Mouse (Mus musculus) hindbrain, embryonic 14.5 days (tissue): ENCODE measurements around the gene Acot1. TPM values are rescaled to one million over a fixed set of nuclear protein-coding genes. Genes with fewer than 3 reads are reported as not detected.
"Not testable (repeated sequence)": the region's sequence is repeated elsewhere in the genome, so short reads cannot be mapped to it uniquely, and the experiment has no call there.

Source experiments
- ATAC-seq: fragments of 200-750 bp; cut with Nextera tagmentation; 2 replicates; pipeline ENCODE4 v1.8.0; 2017; ENCODE audit warnings: moderate number of reproducible peaks, mild to moderate bottlenecking, moderate TSS enrichment, moderate library complexity; ENCODE audit not compliant: low FRiP score
- DNase-seq: peaks from one replicate; pipeline ENCODE4 v3.0.0-alpha.2; 2015; ENCODE audit warnings: low spot score
- H3K27ac ChIP-seq: fragments of 300-500 bp; sonication (generic); 2 replicates; pipeline ENCODE4 v1.5.1; 2014; ENCODE audit warnings: mild to moderate bottlenecking, moderate library complexity
- H3K27me3 ChIP-seq: fragments of 300-500 bp; sonication (generic); 2 replicates; pipeline ENCODE4 v1.6.1; 2014; ENCODE audit warnings: mild to moderate bottlenecking, low read length, mixed read lengths; ENCODE audit not compliant: control insufficient read depth, insufficient read depth
- H3K36me3 ChIP-seq: fragments of 300-500 bp; sonication (generic); replicated peaks from 2 replicates; pipeline ENCODE4 v1.6.1; 2014; ENCODE audit not compliant: control insufficient read depth, insufficient read depth
- H3K4me1 ChIP-seq: fragments of 300-500 bp; sonication (generic); replicated peaks from 2 replicates; pipeline ENCODE4 v1.6.1; 2014; ENCODE audit warnings: antibody characterized with exemption, low read length, mixed read lengths; ENCODE audit not compliant: control insufficient read depth, insufficient read depth
- H3K4me2 ChIP-seq: fragments of 300-500 bp; sonication (generic); replicated peaks from 2 replicates; pipeline ENCODE4 v1.6.1; 2014; ENCODE audit warnings: mild to moderate bottlenecking, moderate library complexity
- H3K4me3 ChIP-seq: fragments of 300-500 bp; sonication (generic); replicated peaks from 2 replicates; pipeline ENCODE4 v1.5.1; 2014; ENCODE audit warnings: mild to moderate bottlenecking, low read length
- H3K9ac ChIP-seq: fragments of 300-500 bp; sonication (generic); 2 replicates; pipeline ENCODE4 v1.6.1; 2014
- H3K9me3 ChIP-seq: fragments of 300-500 bp; sonication (generic); 2 replicates; pipeline ENCODE4 v1.6.1; 2016; ENCODE audit warnings: low read length; ENCODE audit not compliant: control insufficient read depth
- WGBS: fragments of 180-500 bp; shearing (Covaris S2); extraction: QIAGEN DNeasy Blood & Tissue Kit; methylation state at CpG from one replicate; pipeline ENCODE4 v1.1.7; 2014; 5-methylcytosine and 5-hydroxymethylcytosine counted together
- polyA plus RNA-seq: library from polyadenylated mRNA; unstranded; fragments of >200 nt; fragmentation: Nextera tagmentation; extraction: Ambion mirVana; gene quantifications from 2 replicates; pipeline ENCODE4 v1.2.1, GENCODE M21; 2014

Acot1 gene
- polyA plus RNA-seq = 100 and 108 TPM in 2 replicates

GRCm38 (mm10) chr12:84009171-84009965 lies at the start of gene Acot1:
Acot1 (plus strand) TSS chr12:84009490.
- H3K9me3 ChIP-seq, H3K36me3 ChIP-seq, H3K27me3 ChIP-seq: not testable (repeated sequence)
- DNase-seq (peak; percentile 69), ATAC-seq (peak; percentile 93)
- under 1% methylated on average over 49 of the region's 70 CpGs for WGBS
- peak within 1 kb of the TSS; percentile 55 for H3K9ac ChIP-seq
- H3K27ac ChIP-seq = peak within 1 kb of the TSS; percentile 63
- H3K4me3 ChIP-seq = peak within 1 kb of the TSS; percentile 40
- peaks cover 22% of the 10 kb centered on the region for H3K4me1 ChIP-seq
- peak within 1 kb of the TSS; percentile 51 for H3K4me2 ChIP-seq

DNA sequence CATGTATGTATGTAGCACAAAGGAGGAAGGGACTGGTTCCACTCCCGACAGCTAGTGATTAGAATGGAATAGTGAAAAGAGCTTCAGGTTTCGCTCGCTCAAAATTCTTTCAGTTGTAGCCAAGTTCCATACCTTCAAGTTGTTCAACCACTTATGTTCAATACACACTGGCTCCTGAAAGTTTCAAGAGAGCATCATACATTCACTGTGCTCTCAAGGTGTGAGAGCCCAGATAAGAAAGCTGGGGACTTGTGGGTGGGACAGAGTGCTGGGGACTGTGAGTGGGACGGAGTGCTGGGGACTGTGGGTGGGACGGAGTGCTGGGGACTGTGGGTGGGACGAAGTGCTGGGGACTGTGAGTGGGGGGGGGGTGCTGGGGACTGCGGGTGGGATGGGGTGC lies 44.1 kb upstream of the Acot1 start:
- no peaks in the 10 kb centered on the region for H3K27me3 ChIP-seq
- H3K36me3 ChIP-seq = no peaks in the 10 kb centered on the region
- no peak overlapping the region for H3K4me2 ChIP-seq
- H3K9me3 ChIP-seq = no peaks in the 10 kb centered on the region
- WGBS = 90% methylated on average over 7 of the region's 7 CpGs
- H3K9ac ChIP-seq = no peak overlapping the region
- DNase-seq (no peak), ATAC-seq (no peak)
- no peak overlapping the region for H3K27ac ChIP-seq
- no peaks in the 10 kb centered on the region for H3K4me1 ChIP-seq
- H3K4me3 ChIP-seq = no peak overlapping the region

DNA sequence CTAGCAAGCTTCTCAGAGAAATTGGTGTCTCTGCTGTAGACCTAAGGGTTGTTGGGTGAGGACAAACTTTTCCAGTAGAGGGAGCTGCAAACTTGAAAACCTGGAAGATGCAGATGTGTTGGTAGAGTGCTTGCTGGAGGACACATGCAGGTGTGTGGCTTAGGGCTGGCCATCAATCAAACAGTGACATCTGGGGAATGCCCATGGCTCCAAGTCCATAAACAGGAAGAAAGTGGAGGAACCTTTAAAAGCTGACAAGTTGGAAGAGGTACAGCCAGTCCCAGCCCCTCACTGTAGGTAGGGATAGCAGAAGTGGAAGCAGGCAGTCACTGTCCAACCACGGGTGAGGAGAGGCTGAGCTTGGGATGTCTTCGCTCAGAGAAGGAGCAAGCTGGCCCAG lies 37.2 kb upstream of the Acot1 start:
- Histone ChIP-seq H3K27me3 (no peaks in the 10 kb centered on the region), H3K9me3 (no peaks in the 10 kb centered on the region), H3K36me3 (no peaks in the 10 kb centered on the region), H3K4me2 (no peak overlapping the region), H3K4me1 (no peaks in the 10 kb centered on the region), H3K4me3 (no peak overlapping the region), H3K27ac (no peak overlapping the region), H3K9ac (no peak overlapping the region)
- 72% methylated on average over 2 of the region's 2 CpGs for WGBS
- DNase-seq (peak; percentile 69), ATAC-seq (0 out of 2 replicates have a peak, but pooled peaks have one; percentile 24)

DNA sequence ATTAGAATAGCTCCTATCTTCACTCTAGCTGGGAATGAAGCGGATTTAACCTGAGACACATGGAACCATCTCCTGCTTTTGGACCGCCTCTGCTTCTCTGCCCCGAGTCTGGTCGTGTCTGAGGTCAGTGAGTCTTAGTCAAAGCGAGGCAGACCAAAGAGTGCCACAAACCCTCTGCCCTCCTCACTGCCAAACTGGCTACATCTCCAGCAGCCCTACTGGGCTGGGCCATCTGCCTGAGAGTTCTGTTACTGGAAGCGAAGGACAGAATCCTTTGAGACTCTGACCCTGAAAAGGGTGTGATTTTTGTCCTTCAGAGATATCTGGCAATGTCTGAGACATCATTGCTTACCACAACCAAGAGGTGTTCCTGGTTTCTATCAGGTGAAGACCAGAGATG lies 30.4 kb upstream of the Acot1 start:
- Histone ChIP-seq H3K4me2 (no peak overlapping the region), H3K36me3 (no peaks in the 10 kb centered on the region), H3K27ac (no peak overlapping the region), H3K4me1 (no peaks in the 10 kb centered on the region), H3K27me3 (no peaks in the 10 kb centered on the region), H3K9ac (no peak overlapping the region), H3K4me3 (no peak overlapping the region), H3K9me3 (no peaks in the 10 kb centered on the region)
- DNase-seq (no peak), ATAC-seq (no peak)
- WGBS = 90% methylated on average over 6 of the region's 6 CpGs

DNA sequence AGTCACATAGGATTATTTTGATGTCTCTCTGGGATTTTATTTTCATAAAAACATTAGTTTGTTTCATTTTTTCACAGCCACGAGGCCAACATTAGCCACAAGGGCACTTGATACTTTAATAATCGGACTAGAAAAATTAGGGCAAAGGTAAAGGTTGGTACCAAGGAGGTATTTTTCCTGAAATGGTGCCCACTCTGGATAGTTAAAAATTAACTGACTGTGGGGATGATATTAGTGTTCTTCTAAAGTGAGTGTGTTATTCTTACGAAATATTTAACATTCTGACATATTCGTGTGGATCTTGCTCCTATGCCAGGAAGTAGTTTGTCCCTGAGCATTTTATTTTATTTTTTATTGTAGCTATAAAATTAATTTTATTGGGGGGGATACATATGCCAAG lies 27.7 kb upstream of the Acot1 start:
- Histone ChIP-seq H3K36me3 (no peaks in the 10 kb centered on the region), H3K27me3 (no peaks in the 10 kb centered on the region), H3K27ac (no peak overlapping the region), H3K4me1 (no peaks in the 10 kb centered on the region), H3K9ac (no peak overlapping the region), H3K9me3 (no peaks in the 10 kb centered on the region), H3K4me3 (no peak overlapping the region), H3K4me2 (no peak overlapping the region)
- ATAC-seq (no peak), DNase-seq (no peak)
- WGBS = 90% methylated on average over 4 of the region's 4 CpGs

DNA sequence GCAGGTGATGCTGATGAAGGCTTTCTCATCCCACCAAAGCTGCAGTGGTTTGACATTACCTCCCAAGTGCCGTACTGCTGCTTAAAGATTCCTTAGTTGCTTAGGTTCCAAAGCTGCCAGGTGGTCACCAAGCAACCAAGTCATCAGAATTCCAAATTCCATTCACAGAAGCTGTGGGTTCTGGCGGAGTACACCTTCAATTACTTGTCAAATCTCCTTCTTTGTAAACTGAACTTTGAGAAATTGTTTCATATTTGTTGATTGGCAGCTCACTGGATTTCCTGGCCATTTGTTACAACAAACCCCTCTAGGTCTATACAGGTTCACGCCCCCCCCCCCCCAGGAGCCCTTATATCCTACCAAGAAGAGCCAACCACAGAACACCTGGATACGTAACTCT lies 24.5 kb upstream of the Acot1 start, which contains the start of gene Heatr4:
Heatr4 (minus strand) TSS at position 101 of the 400 bp plus-strand sequence.
- Histone ChIP-seq H3K4me1 (peaks cover 10% of the 10 kb centered on the region; the same call in 1 of the 2 replicates), H3K27ac (no peak within 1 kb of the TSS), H3K4me3 (no peak within 1 kb of the TSS), H3K9me3 (no peaks in the 10 kb centered on the region), H3K9ac (no peak within 1 kb of the TSS), H3K27me3 (no peaks in the 10 kb centered on the region), H3K4me2 (no peak within 1 kb of the TSS), H3K36me3 (no peaks in the 10 kb centered on the region)
- DNase-seq = no peak
- WGBS = 72% methylated on average over 4 of the region's 4 CpGs
- ATAC-seq = no peak

GRCm38 (mm10) chr12:83987242-83987582 lies 22.1 kb upstream of the Acot1 start:
- H3K4me2 ChIP-seq = peak overlapping the region; percentile 56
- peak overlapping the region; percentile 60 for H3K4me3 ChIP-seq
- no peaks in the 10 kb centered on the region for H3K36me3 ChIP-seq
- WGBS = 35% methylated on average over 8 of the region's 8 CpGs
- DNase-seq = peak; percentile 26
- no peaks in the 10 kb centered on the region for H3K9me3 ChIP-seq
- peak overlapping the region; percentile 88 for H3K27ac ChIP-seq
- no peaks in the 10 kb centered on the region for H3K27me3 ChIP-seq
- peak overlapping the region; percentile 78 for H3K9ac ChIP-seq
- no peak for ATAC-seq
- H3K4me1 ChIP-seq = peaks cover 10% of the 10 kb centered on the region; the same call in 1 of the 2 replicates

DNA sequence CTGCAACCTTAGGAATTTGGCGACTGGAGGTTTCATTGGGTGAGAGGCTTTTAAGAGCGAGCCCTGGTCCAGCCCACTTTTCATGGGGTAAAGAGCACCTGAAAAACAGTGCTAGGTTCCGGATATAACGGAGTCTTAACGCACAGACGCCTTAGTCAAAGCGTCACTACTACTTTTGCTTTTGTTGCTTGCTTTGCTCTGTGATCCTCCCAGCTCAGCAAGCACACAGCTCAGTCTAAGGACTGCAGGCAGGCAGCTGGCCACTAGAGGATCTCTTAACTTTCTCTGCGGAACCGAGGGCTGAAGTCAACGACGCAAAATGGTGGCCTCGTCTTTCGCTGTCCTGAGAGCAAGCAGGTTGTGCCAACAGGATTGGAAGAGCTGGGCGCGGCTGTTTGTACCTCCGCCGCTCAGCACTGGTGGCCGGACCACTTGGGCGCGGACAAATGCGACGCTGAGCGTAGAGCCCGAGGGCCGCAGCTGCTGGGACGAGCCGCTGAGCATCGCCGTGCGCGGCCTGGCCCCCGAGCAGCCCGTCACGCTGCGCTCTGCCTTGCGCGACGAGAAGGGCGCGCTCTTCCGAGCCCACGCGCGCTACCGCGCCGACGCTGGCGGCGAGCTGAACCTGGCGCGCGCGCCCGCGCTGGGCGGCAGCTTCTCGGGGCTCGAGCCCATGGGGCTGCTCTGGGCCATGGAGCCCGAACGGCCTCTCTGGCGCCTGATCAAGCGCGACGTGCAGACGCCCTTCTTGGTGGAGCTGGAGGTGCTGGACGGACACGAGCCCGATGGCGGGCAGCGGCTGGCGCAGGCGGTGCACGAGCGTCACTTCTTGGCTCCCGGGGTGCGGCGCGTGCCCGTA lies 21.5 kb upstream of the Acot1 start, which contains the start of gene Acot2:
Acot2 (plus strand) TSS at position 279 of the 859 bp plus-strand sequence.
- WGBS = under 1% methylated on average over 80 of the region's 80 CpGs
- peak; percentile 79 for DNase-seq
- H3K36me3 ChIP-seq = no peaks in the 10 kb centered on the region
- peak within 1 kb of the TSS; percentile 78 for H3K9ac ChIP-seq
- peak within 1 kb of the TSS; percentile 88 for H3K27ac ChIP-seq
- H3K4me1 ChIP-seq = peaks cover 10% of the 10 kb centered on the region; the same call in 1 of the 2 replicates
- peak within 1 kb of the TSS; percentile 60 for H3K4me3 ChIP-seq
- no peaks in the 10 kb centered on the region for H3K27me3 ChIP-seq
- peak; percentile 93 for ATAC-seq
- H3K9me3 ChIP-seq = no peaks in the 10 kb centered on the region
- peak within 1 kb of the TSS; percentile 56 for H3K4me2 ChIP-seq

GRCm38 (mm10) chr12:83988483-83988882 lies 20.8 kb upstream of the Acot1 start:
- Histone ChIP-seq H3K36me3 (no peaks in the 10 kb centered on the region; the same call in 1 of the 2 replicates), H3K27me3 (no peaks in the 10 kb centered on the region), H3K4me2 (peak overlapping the region; percentile 56), H3K9ac (peak overlapping the region; percentile 78), H3K4me3 (peak overlapping the region; percentile 60), H3K4me1 (peaks cover 10% of the 10 kb centered on the region; the same call in 1 of the 2 replicates), H3K27ac (peak overlapping the region; percentile 88), H3K9me3 (no peaks in the 10 kb centered on the region)
- DNase-seq = no peak
- ATAC-seq = 0 out of 2 replicates have a peak, but pooled peaks have one; percentile 35
- 68% methylated on average over 4 of the region's 4 CpGs for WGBS
